Comparison of ENCODE assay signal across 13 mouse cellular contexts in the genomic region with DNA sequence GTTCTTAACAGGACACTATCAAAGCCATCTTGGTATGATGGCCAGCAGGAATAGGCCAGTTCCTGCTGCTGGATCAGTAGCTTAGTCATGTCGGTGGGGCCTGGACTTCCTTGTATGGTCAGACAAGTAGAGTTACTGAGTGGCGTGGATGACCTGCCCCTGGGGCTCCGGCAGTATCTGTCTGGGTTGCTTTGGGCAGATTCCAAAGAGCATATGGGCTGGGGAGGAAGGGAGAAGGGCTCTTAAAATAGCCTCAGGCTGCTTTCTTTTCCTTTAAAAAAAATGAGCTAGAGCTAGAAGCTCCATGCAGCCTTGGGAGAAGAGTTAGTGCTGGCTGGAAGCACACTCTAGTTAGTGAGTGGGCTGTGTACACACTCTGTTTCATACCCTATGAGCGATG. TPM values are rescaled to one million over a fixed set of nuclear protein-coding genes. Genes with fewer than 3 reads are reported as not detected.
DNase-seq lines count a peak whose midpoint lies in the region; ATAC-seq lines count a peak whose summit lies in the region.
"Had no signal": no experiment of that assay in that cellular context is flagged by ENCODE, and none has a peak within 500 bp of the region (broad histone marks: within the 10 kb centered on the region; RNA-seq: fewer than 3 reads in every experiment).

No protein-coding gene starts in this region.

- no peak overlapping the region for H3K9ac ChIP-seq in heart, embryonic 14.5 days (ENCODE audit: low read length)
- H3K9ac ChIP-seq: forebrain, embryonic 13.5 days; intestine, embryonic 15.5 days; liver, embryonic 13.5 days had no signal

- no peaks in the 10 kb centered on the region for H3K36me3 ChIP-seq in heart, embryonic 14.5 days (ENCODE audit: control insufficient read depth, insufficient read depth, low read length)
- H3K36me3 ChIP-seq: intestine, embryonic 15.5 days; liver, embryonic 13.5 days had no signal

- H3K4me3 ChIP-seq in heart, embryonic 14.5 days (ENCODE audit: control insufficient read depth in 1 of 2, insufficient read depth in 1 of 2, low read depth in 1 of 2, low read length in 2 of 2), result no peak overlapping the region
- H3K4me3 ChIP-seq: forebrain, embryonic 13.5 days; intestine, embryonic 15.5 days; liver, embryonic 13.5 days had no signal

- 24% methylated on average over 4 of the region's 4 CpGs for WGBS in heart, embryonic 14.5 days

- H3K9me3 ChIP-seq in heart, embryonic 14.5 days (ENCODE audit: control insufficient read depth, low read length), result no peaks in the 10 kb centered on the region
- H3K9me3 ChIP-seq: forebrain, embryonic 13.5 days; intestine, embryonic 15.5 days; liver, embryonic 13.5 days had no signal

- no peaks in the 10 kb centered on the region for H3K27me3 ChIP-seq in heart, embryonic 14.5 days (ENCODE audit: control insufficient read depth, insufficient read depth, low read length)
- H3K27me3 ChIP-seq: forebrain, embryonic 13.5 days; intestine, embryonic 15.5 days; liver, embryonic 13.5 days had no signal

- DNase-seq in frontal cortex, postnatal 36 days (ENCODE audit: low spot score in 2 of 2), result peak; percentile 45 to 66
- DNase-seq in frontal cortex, postnatal 25 days (ENCODE audit: low spot score in 2 of 2), result no peak
- DNase-seq in right cerebral cortex, adult 18-20 months, result peak; percentile 72
- no peak for DNase-seq in right cerebral cortex, postnatal 14 days
- DNase-seq in adrenal gland, adult 2 months, result no peak
- no peak for DNase-seq in embryo, embryonic 9.5 days (ENCODE audit: extremely low spot score)
- DNase-seq in ovary, adult 18-20 months (ENCODE audit: low spot score), result no peak
- DNase-seq: kidney, postnatal 25 days; liver, embryonic 13.5 days had no signal

- H3K27ac ChIP-seq in heart, embryonic 14.5 days (replicated peaks in 1 of 2; ENCODE audit: control insufficient read depth in 1 of 2, insufficient read depth in 1 of 2, low read depth in 2 of 2, low read length in 2 of 2), result peak overlapping the region; percentile 60 to 62
- H3K27ac ChIP-seq: forebrain, embryonic 13.5 days; intestine, embryonic 15.5 days; liver, embryonic 13.5 days had no signal

- ATAC-seq in heart, embryonic 14.5 days (ENCODE audit: insufficient number of reproducible peaks, insufficient read depth, low FRiP score, low read depth), result peak; percentile 68
- ATAC-seq: activated CD4-positive, CD25-positive, alpha-beta regulatory T cell, adult 4 months; forebrain, embryonic 13.5 days; intestine, embryonic 15.5 days had no signal

- no peak overlapping the region for H3K4me2 ChIP-seq in heart, embryonic 14.5 days (ENCODE audit: low read length)
- H3K4me2 ChIP-seq: forebrain, embryonic 13.5 days; intestine, embryonic 15.5 days; liver, embryonic 13.5 days had no signal

- peaks cover 7 to 13% of the 10 kb centered on the region in 2 experiments for H3K4me1 ChIP-seq in heart, embryonic 14.5 days (ENCODE audit: control insufficient read depth in 2 of 2, insufficient read depth in 2 of 2, low read length in 2 of 2)
- H3K4me1 ChIP-seq: forebrain, embryonic 13.5 days; intestine, embryonic 15.5 days; liver, embryonic 13.5 days had no signal

RNA-seq across cellular contexts. Expression of gene Pfkp, which starts 18.3 kb away (rescaled TPM):
- 187 and 197 TPM in 2 replicates for polyA plus RNA-seq in heart, embryonic 14.5 days (2014; fragmentation: Nextera tagmentation; extraction: Ambion mirVana)
- 10 to 100 TPM; 73.0 to 83.9 TPM for total RNA-seq in adrenal gland, adult 2 months (2021)
- polyA plus RNA-seq in adrenal gland, adult 2 months (2012; rRNA removed), result 32.6 and 33.0 TPM in 2 replicates

Comparison
In these comparisons a context has a peak if more than half of its experiments do, and no peak if none do; other contexts are left out.
1. DNase-seq: peak in frontal cortex, postnatal 36 days (2 of 2) and right cerebral cortex, adult 18-20 months (single experiment); none in frontal cortex, postnatal 25 days (0 of 2), right cerebral cortex, postnatal 14 days (single experiment), adrenal gland, adult 2 months (single experiment), embryo, embryonic 9.5 days (single experiment) and ovary, adult 18-20 months (single experiment).